Mouse (Mus musculus) neural tube, embryonic 13.5 days (tissue): ENCODE measurements around the gene Neurl2. TPM values are rescaled to one million over a fixed set of nuclear protein-coding genes. Genes with fewer than 3 reads are reported as not detected.
"Not testable (repeated sequence)": the region's sequence is repeated elsewhere in the genome, so short reads cannot be mapped to it uniquely, and the experiment has no call there.

Source experiments
- ATAC-seq: fragments of 200-750 bp; cut with Nextera tagmentation; 2 replicates; pipeline ENCODE4 v1.8.0; 2017; ENCODE audit warnings: low read depth, mild to moderate bottlenecking, moderate TSS enrichment, moderate library complexity
- H3K27ac ChIP-seq: fragments of 300-500 bp; sonication (generic); replicated peaks from 2 replicates; pipeline ENCODE4 v1.5.1; 2015; ENCODE audit warnings: moderate library complexity, mild to moderate bottlenecking, inconsistent platforms
- H3K27me3 ChIP-seq: fragments of 300-500 bp; sonication (generic); 2 replicates; pipeline ENCODE4 v1.6.1; 2015; ENCODE audit warnings: mild to moderate bottlenecking, inconsistent platforms
- H3K36me3 ChIP-seq: fragments of 300-500 bp; sonication (generic); 2 replicates; pipeline ENCODE4 v1.6.1; 2015; ENCODE audit warnings: mild to moderate bottlenecking, inconsistent platforms
- H3K4me1 ChIP-seq: fragments of 300-500 bp; sonication (generic); replicated peaks from 2 replicates; pipeline ENCODE4 v1.6.1; 2015; ENCODE audit warnings: inconsistent platforms
- H3K4me2 ChIP-seq: fragments of 300-500 bp; sonication (generic); 2 replicates; pipeline ENCODE4 v1.6.1; 2015; ENCODE audit warnings: inconsistent platforms, mild to moderate bottlenecking, moderate library complexity
- H3K4me3 ChIP-seq: fragments of 300-500 bp; sonication (generic); 2 replicates; pipeline ENCODE4 v1.5.1; 2015; ENCODE audit warnings: mild to moderate bottlenecking, inconsistent platforms
- H3K9ac ChIP-seq: fragments of 300-500 bp; sonication (generic); 2 replicates; pipeline ENCODE4 v1.6.1; 2015; ENCODE audit warnings: moderate library complexity, mild to moderate bottlenecking, inconsistent platforms
- H3K9me3 ChIP-seq: fragments of 300-500 bp; sonication (generic); 2 replicates; pipeline ENCODE4 v1.6.1; 2016; ENCODE audit warnings: inconsistent platforms
- WGBS: fragments of 180-500 bp; shearing (Covaris S2); methylation state at CpG from one replicate; pipeline ENCODE4 v1.1.7; 2015; 5-methylcytosine and 5-hydroxymethylcytosine counted together
- polyA plus RNA-seq: library from polyadenylated mRNA; unstranded; fragments of >200 nt; fragmentation: Nextera tagmentation; extraction: Ambion mirVana; gene quantifications from 2 replicates; pipeline ENCODE4 v1.2.1, GENCODE M21; 2015

Neurl2 gene
- 4.9 and 5.4 TPM in 2 replicates for polyA plus RNA-seq

DNA sequence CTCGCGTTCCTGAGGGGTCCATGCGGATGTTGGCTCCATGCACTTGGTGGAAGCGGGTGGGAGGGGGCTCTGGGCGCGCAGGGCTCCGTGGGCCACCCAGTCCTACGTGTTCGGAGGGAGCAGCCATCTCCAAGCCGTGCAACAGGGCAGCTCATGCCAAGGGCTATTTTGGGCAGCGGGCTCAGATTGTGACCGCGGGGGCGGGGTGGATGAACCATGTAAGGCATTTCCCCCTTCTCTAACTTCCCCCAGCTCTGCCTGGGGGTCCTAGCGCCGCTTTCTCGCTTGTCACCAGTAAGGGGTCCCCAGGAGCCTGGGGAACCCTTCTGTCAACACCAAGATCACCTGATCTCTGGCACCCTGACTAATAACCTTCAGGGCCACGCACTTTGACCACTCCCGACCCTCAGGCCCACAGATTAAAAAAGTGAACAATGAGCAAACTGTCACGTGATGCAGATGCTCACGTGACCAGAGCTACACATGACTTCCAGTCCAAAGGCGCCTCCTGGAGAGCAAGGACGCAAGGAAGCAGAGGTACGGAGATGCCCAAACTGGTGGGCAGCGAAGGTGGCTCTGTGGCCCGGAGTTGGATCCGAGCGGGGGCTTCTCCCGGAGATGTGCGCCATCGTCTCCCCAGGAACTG is at the start of gene Neurl2:
Gene Neurl2 (minus strand): TSS at position 143 of the 646 bp plus-strand sequence.
- no peaks in the 10 kb centered on the region for H3K9me3 ChIP-seq
- H3K4me2 ChIP-seq: peak within 1 kb of the TSS; percentile 87
- peaks cover 25% of the 10 kb centered on the region for H3K4me1 ChIP-seq
- H3K9ac ChIP-seq: peak within 1 kb of the TSS; percentile 76
- ATAC-seq: peak; percentile 82
- no peaks in the 10 kb centered on the region for H3K27me3 ChIP-seq
- H3K27ac ChIP-seq: peak within 1 kb of the TSS; percentile 79
- peaks cover 23% of the 10 kb centered on the region for H3K36me3 ChIP-seq
- peak within 1 kb of the TSS; percentile 59 for H3K4me3 ChIP-seq
- under 1% methylated on average over 31 of the region's 31 CpGs for WGBS

DNA sequence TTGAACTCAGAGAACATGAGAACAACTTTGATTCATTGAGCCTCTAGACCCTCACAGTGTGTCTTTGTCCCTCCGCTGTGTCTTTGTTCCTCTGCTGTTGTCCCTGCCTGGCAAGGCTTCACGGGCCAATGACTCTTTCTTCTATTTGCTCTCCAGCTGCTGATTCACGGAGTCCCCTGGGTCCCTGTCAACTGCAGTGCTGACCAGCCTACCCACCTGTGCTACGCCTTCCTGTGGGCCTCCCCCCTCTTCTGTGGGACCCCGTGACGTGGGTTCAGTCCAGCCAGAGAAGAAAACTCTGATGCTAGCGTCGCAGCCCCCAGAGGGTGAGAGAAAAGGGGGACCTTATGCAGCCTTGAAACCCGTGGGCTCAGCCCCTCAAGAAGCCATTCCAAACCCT is 49.4 kb upstream of the Neurl2 start:
- no peak overlapping the region for H3K4me2 ChIP-seq
- no peak overlapping the region for H3K4me3 ChIP-seq
- peaks cover 31% of the 10 kb centered on the region for H3K4me1 ChIP-seq
- peak overlapping the region; percentile 67 for H3K27ac ChIP-seq
- WGBS: 33% methylated on average over 9 of the region's 9 CpGs
- H3K27me3 ChIP-seq: no peaks in the 10 kb centered on the region
- H3K9ac ChIP-seq: no peak overlapping the region
- H3K36me3 ChIP-seq: peaks cover 50% of the 10 kb centered on the region
- ATAC-seq: no peak
- no peaks in the 10 kb centered on the region for H3K9me3 ChIP-seq

DNA sequence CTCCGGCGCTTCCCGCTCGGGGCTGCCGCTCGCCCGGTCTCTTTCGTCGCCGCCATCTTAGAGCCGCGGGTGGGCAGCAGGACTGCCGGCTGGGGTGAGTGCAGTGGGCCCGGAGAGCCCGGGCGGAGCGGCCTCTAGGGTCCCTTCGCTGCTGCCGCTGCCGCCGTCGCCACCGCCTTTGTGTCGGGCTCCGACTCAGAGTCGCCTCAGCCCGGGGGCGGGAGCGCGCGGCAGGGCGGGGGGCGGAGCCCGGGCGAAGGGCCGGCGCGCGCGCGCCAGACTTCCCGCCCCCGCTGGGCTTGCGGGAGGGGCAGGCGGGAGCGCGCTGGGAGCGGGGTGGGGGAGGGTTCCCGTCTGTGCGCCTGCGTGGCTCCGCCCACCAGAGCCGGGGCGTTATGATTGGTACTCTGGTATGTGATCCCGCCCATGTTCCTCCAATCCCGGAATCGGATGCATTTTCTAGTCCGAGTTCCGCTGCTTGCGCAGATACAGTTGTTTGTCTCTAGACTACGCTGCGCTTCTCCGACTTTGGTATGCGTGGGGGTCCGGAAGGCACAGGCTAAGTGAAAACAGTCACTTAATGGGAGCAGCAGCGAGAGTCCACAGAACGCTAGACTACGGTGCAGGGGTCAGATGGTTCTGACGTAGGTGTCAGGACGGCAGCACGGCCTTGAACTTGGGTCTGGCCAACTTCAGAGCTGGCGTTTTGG is 46.5 kb upstream of the Neurl2 start:
- under 1% methylated on average over 69 of the region's 72 CpGs for WGBS
- peak overlapping the region; percentile 99 for H3K4me2 ChIP-seq
- H3K27ac ChIP-seq: peak overlapping the region; percentile 100
- H3K36me3 ChIP-seq: peaks cover 21% of the 10 kb centered on the region
- no peaks in the 10 kb centered on the region for H3K27me3 ChIP-seq
- no peaks in the 10 kb centered on the region for H3K9me3 ChIP-seq
- peak; percentile 90 for ATAC-seq
- peak overlapping the region; percentile 95 for H3K4me3 ChIP-seq
- H3K9ac ChIP-seq: peak overlapping the region; percentile 100
- peaks cover 48% of the 10 kb centered on the region for H3K4me1 ChIP-seq

DNA sequence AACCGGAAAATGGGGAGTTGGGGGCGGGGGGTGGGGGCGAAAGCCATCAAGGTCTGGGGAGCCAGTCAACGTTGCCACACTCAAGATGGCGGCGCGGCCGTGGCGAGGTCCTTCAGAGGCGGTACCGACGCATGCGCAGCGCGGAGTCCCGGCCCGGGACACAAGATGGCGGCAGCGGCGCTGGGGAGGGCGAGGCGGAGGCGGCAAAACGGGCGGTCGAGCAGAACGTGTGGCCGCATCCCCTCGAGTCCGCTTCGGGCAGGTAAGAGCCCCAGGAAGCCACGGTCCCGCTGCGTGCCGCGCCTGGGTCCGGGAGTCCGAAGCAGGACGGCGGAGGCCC is 45.9 kb upstream of the Neurl2 start, which contains the start of gene Pcif1:
Gene Pcif1 (plus strand): TSS at position 77 of the 340 bp plus-strand sequence.
- peak within 1 kb of the TSS; percentile 99 for H3K4me2 ChIP-seq
- H3K27ac ChIP-seq: peak within 1 kb of the TSS; percentile 100
- peak; percentile 91 for ATAC-seq
- peak within 1 kb of the TSS; percentile 100 for H3K9ac ChIP-seq
- H3K4me3 ChIP-seq: peak within 1 kb of the TSS; percentile 95
- 0% methylated on average over 40 of the region's 40 CpGs for WGBS
- H3K4me1 ChIP-seq: peaks cover 53% of the 10 kb centered on the region
- no peaks in the 10 kb centered on the region for H3K9me3 ChIP-seq
- no peaks in the 10 kb centered on the region for H3K27me3 ChIP-seq
- peaks cover 17% of the 10 kb centered on the region for H3K36me3 ChIP-seq

DNA sequence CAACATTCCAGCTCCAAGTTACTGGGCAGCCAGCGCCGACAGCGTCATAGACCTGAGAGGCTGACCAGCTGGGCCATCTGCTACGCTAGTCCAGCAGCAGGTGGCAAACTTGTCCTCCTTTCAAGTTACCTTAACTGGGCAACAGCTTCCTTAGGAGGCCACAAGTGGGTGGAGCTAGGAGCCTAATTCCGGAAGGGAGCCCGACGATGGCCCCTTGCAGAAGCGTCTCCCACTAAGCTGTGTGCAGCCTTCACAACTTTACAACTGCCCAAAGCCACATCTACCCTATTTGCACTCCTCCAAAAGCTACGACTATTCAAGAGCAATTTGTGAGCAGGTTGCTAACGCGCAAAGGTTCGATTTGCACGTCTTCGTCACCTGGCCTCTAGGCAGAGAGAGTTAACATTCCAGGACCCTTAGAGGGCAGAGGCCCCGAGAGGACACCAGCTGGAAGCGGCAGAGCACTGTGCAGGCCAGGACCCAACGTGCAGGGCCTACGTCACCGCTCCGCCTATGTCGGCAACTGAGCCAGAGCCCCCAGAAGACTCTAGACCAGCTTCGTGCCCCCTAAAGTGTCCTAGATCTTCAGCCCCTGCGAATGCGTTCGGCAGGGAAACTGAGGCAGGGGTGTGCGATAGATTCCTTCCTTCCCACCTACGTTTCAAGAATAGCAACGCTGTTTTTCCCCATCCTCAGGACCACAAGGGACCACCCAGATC is 45.4 kb upstream of the Neurl2 start:
- Histone ChIP-seq H3K36me3 (peaks cover 12% of the 10 kb centered on the region; the same call in 1 of the 2 replicates), H3K27me3 (no peaks in the 10 kb centered on the region), H3K4me3 (peak overlapping the region; percentile 95), H3K4me1 (peaks cover 57% of the 10 kb centered on the region), H3K9ac (peak overlapping the region; percentile 100), H3K27ac (peak overlapping the region; percentile 100), H3K9me3 (no peaks in the 10 kb centered on the region), H3K4me2 (peak overlapping the region; percentile 99)
- under 1% methylated on average over 28 of the region's 28 CpGs for WGBS
- peak; percentile 63 for ATAC-seq

DNA sequence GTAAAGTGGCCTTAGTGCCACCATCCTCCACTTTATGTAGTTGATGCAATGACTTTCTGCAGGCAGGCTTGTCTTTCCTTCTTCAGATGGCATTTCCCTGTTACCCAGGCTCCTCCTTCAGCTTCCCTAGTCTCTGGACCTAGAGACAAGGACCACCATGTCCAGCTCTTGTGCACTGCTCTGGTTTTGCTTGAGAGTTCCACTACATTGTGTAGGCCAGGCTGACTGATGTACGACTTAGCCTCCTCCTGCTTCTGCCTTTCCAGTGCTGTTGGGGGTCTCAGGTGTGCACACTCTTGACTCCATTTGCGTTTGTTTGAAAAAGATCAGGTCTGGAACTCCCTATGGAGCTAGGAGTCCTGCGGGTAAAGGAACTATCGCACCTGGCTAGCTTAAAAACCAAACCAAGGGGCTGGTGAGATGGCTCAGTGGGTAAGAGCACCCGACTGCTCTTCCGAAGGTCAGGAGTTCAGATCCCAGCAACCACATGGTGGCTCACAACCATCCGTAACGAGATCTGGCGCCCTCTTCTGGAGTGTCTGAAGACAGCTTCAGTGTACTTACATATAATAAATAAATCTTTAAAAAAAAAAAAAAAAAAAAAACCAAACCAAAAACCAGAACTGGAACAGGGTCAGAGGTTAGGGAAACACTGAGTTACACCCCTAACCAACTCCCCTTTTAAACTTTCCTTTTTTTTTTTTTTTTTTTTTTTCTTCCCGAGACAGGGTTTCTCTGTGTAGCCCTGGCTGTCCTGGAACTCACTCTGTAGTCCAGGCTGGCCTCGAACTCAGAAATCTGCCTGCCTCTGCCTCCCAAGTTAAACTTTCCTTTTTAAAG is 44.3 kb upstream of the Neurl2 start:
- Histone ChIP-seq H3K4me2 (peak overlapping the region; percentile 99), H3K27ac (0 out of 2 replicates have a peak overlapping the region, but pooled peaks have one; percentile 100), H3K4me1 (peaks cover 53% of the 10 kb centered on the region), H3K4me3 (peak overlapping the region; percentile 95)
- not testable (repeated sequence) for H3K9me3 ChIP-seq, H3K9ac ChIP-seq, ATAC-seq, H3K27me3 ChIP-seq, H3K36me3 ChIP-seq
- 74% methylated on average over 11 of the region's 11 CpGs for WGBS

DNA sequence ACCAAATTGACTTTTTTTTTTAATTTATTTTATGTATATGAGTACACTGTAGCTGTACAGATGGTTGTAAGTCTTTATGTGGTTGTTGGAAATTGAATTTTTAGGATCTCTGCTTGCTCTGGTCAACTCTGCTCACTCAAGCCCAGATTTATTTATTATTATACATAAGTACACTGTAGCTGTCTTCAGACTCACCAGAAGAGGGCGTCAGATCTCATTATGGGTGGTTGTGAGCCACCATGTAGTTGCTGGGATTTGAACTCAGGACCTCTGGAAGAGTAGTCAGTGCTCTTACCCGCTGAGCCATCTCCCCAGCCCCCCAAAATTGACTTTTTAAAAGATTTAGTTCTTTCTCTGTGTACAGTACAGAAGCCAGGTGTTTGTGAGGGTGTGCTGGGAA is 42.4 kb upstream of the Neurl2 start:
- H3K4me3 ChIP-seq, H3K27ac ChIP-seq, ATAC-seq, H3K9ac ChIP-seq, H3K9me3 ChIP-seq, H3K4me2 ChIP-seq, H3K36me3 ChIP-seq, H3K27me3 ChIP-seq: not testable (repeated sequence)
- WGBS: 44% methylated on average over 2 of the region's 2 CpGs
- peaks cover 42% of the 10 kb centered on the region for H3K4me1 ChIP-seq

DNA sequence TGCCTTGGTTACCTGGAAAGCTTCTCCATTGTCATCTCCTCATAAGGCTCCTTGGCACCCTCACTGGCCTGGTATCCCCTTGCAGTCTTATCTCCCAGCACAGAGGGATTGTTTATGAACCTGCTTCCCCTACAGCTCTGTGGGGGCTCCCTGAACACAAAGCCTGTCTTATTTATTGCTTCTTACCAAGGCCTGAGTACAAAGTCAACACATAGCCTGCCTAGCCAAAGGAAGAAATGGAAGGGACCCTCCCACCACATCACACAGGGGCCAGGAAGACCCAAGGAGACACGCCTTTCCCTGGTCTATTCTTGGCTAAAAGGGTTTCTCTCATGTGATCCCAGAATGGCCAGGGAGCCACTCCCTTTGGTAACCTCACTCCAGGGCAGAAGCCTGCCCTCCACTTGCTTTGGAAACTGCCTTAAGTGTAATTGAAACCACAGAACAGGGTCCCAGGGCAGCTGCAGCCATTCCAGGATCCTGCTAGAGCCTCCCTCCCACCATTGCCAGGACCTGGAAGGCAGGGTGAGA is 41.0 kb upstream of the Neurl2 start:
- Histone ChIP-seq H3K4me3 (no peak overlapping the region), H3K9me3 (no peaks in the 10 kb centered on the region), H3K4me1 (peaks cover 36% of the 10 kb centered on the region), H3K36me3 (no peaks in the 10 kb centered on the region), H3K4me2 (no peak overlapping the region), H3K27ac (peak overlapping the region; percentile 69), H3K9ac (no peak overlapping the region), H3K27me3 (no peaks in the 10 kb centered on the region)
- 7% methylated on average over 1 of the region's 1 CpGs for WGBS
- no peak for ATAC-seq

DNA sequence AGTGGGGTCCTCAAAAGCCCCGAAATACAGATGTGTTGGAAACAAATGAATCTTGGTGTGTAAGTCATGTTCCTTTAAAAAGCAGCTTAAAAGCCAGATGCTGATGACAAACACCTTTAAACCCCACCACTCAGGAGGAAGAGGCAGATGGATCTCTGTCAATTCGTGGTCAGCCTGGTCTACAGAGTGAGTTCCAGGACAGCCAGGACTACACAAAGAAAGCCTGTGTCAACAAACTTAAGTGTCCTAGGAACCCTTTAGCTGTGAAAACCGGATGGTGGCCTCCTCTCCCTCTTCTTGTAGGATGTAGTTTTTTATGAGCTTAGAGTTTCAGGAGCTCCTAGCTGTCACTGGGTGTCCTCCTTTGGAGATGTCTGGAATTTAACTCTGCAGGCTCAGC is 40.4 kb upstream of the Neurl2 start:
- peak overlapping the region; percentile 69 for H3K27ac ChIP-seq
- ATAC-seq: no peak

DNA sequence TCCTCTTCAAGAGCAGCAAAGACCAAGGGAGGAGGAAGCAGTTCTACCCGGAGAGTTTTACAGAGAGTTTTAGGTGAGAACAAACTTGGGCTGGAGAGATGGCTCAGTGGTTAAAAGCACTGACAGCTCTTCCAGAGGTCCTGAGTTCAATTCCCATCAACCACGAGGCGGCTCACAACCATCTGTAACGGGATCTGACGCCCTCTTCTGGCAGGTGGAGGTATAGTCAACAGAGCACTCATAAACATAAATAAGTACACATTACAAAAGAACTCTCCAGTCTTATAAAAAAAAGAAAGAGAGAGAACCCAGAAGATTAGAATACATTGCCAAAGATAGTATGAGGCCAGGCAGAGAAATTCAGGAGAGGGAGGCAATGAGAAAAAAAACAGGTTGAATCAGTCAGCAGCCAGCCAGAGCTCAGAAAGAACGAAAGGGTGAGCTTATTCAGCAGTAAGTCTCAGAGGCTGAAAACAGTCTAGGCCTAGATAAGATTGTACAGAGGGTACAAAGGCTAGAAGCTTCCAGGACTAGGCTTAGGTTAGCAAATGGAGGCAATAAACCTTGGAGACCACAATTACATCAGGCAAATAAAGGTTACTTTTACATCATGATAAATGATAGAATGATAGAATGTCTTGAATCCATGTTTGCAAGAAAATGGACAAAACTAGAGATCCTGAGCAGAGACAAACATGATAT is 38.5 kb upstream of the Neurl2 start:
- no peak overlapping the region for H3K4me2 ChIP-seq
- 68% methylated on average over 6 of the region's 6 CpGs for WGBS
- H3K27ac ChIP-seq: no peak overlapping the region
- no peaks in the 10 kb centered on the region for H3K27me3 ChIP-seq
- no peak overlapping the region for H3K9ac ChIP-seq
- ATAC-seq: no peak
- H3K9me3 ChIP-seq: 0 out of 2 replicates have a peak, but pooled peaks cover 9% of the 10 kb centered on the region
- no peak overlapping the region for H3K4me3 ChIP-seq
- H3K36me3 ChIP-seq: no peaks in the 10 kb centered on the region
- H3K4me1 ChIP-seq: peaks cover 18% of the 10 kb centered on the region

More for the DNA sequence above, 40.4 kb upstream of the Neurl2 start:
- Histone ChIP-seq H3K9me3 (no peaks in the 10 kb centered on the region), H3K9ac (no peak overlapping the region), H3K4me2 (no peak overlapping the region), H3K4me1 (peaks cover 35% of the 10 kb centered on the region), H3K27me3 (no peaks in the 10 kb centered on the region), H3K4me3 (no peak overlapping the region), H3K36me3 (no peaks in the 10 kb centered on the region)
- 50% methylated on average over 3 of the region's 3 CpGs for WGBS

DNA sequence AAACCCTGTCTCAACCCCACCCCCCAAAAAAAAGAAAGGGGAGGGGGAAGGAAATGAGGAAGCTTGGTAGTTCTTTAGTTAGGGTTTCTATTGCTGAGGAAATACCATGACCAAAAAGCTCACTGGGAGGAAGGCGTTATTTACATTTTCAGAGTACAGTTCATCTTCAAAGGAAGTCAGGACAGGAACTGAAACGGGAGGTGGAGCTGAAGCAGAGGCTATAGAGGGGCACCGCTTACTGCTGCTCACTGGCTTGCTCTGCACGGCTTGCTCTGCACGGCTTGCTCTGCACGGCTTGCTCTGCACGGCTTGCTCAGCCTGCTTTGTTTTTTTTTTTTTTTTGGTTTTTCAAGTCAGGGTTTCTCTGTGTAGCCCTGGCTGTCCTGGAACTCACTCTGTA is 35.2 kb upstream of the Neurl2 start:
- Histone ChIP-seq H3K9me3 (0 out of 2 replicates have a peak, but pooled peaks cover 9% of the 10 kb centered on the region), H3K4me2 (no peak overlapping the region), H3K36me3 (no peaks in the 10 kb centered on the region), H3K4me3 (no peak overlapping the region), H3K4me1 (no peaks in the 10 kb centered on the region), H3K27ac (no peak overlapping the region), H3K9ac (no peak overlapping the region), H3K27me3 (no peaks in the 10 kb centered on the region)
- WGBS: 83% methylated on average over 7 of the region's 7 CpGs
- ATAC-seq: no peak
